Mouse (Mus musculus): ENCODE measurements around the gene Elk3.

DNA sequence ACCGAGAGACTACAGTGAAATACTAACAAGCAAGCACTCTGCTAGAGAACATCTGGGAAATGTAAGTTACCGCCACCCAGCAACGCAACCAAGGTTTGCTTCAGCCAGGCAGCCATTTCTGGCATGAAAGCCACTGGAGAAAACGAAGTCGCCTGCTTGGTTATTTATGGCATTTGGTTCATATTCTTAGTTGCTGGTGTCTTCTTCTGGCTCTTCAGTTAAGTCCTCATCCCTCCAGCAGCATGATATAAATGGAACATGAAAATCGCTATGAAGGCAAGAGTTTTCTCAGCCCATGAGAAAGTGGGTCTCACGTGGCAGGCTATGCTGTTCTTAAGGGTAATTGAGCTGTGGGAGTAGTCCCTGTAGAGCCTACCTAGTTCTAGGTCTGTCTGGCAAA, 44.4 kb downstream of the Elk3 start:
- no peak for TF ChIP-seq CTCF (IDR thresholded peaks at IDR 0.05; ENCODE audit: borderline replicate concordance, insufficient read depth, low read length)
- no peak for TF ChIP-seq POLR2A (IDR thresholded peaks at IDR 0.05; ENCODE audit: low read depth, low read length)
